Mouse (Mus musculus) liver, embryonic 14.5 days (tissue): ENCODE data around the gene Endou. TPM values are rescaled to one million over a fixed set of nuclear protein-coding genes. Genes with fewer than 3 reads are reported as not detected.

Source experiments
- ATAC-seq: fragments of 200-750 bp; cut with Nextera tagmentation; 2 replicates; pipeline ENCODE4 v1.8.0; 2017; ENCODE audit warnings: moderate number of reproducible peaks, mild to moderate bottlenecking, moderate library complexity; ENCODE audit not compliant: insufficient read depth
- DNase-seq, 3 experiments: peaks; one replicate each; pipeline ENCODE4 v3.0.0-alpha.2; 2012 to 2013; ENCODE audit warnings: low read depth in 3 of 3, low spot score in 3 of 3
- H3K27ac ChIP-seq: fragments of 300-500 bp; sonication (generic); 2 replicates; pipeline ENCODE4 v1.5.1; 2014; ENCODE audit warnings: moderate library complexity, mild to moderate bottlenecking, control low read depth, inconsistent platforms
- H3K27me3 ChIP-seq: fragments of 300-500 bp; sonication (generic); 2 replicates; pipeline ENCODE4 v1.6.1; 2014; ENCODE audit warnings: mild to moderate bottlenecking, low read length, moderate library complexity; ENCODE audit not compliant: control insufficient read depth, insufficient read depth
- H3K36me3 ChIP-seq: fragments of 300-500 bp; sonication (generic); replicated peaks from 2 replicates; pipeline ENCODE4 v1.6.1; 2014; ENCODE audit warnings: low read depth; ENCODE audit not compliant: control insufficient read depth, insufficient read depth
- H3K4me1 ChIP-seq, 2 experiments: fragments of 200-500 bp in 1 of 2; fragments of 300-500 bp in 1 of 2; sonication (generic) in 1 of 2; replicated peaks; 2 replicates each; pipeline ENCODE4 v1.6.1; 2012 to 2014; ENCODE audit warnings: antibody characterized with exemption in 1 of 2, inconsistent platforms in 1 of 2, low read length in 1 of 2; ENCODE audit not compliant: control insufficient read depth in 2 of 2, insufficient read depth in 2 of 2
- H3K4me2 ChIP-seq: fragments of 300-500 bp; sonication (generic); 2 replicates; pipeline ENCODE4 v1.6.1; 2014; ENCODE audit warnings: low read depth, mild to moderate bottlenecking, control low read depth, moderate library complexity
- H3K4me3 ChIP-seq, 2 experiments: fragments of 200-500 bp in 1 of 2; fragments of 300-500 bp in 1 of 2; sonication (generic) in 1 of 2; 2 replicates each; pipeline ENCODE4 v1.5.1; 2012 to 2014; ENCODE audit warnings: low read depth in 2 of 2, low read length in 2 of 2, mild to moderate bottlenecking in 2 of 2, control low read depth in 1 of 2, inconsistent platforms in 1 of 2, moderate library complexity in 1 of 2; ENCODE audit not compliant: insufficient read depth in 1 of 2
- H3K9ac ChIP-seq: fragments of 300-500 bp; sonication (generic); replicated peaks from 2 replicates; pipeline ENCODE4 v1.6.1; 2014; ENCODE audit warnings: mild to moderate bottlenecking, control low read depth, moderate library complexity
- H3K9me3 ChIP-seq: fragments of 300-500 bp; sonication (generic); 2 replicates; pipeline ENCODE4 v1.6.1; 2016; ENCODE audit warnings: low read length, mixed read lengths; ENCODE audit not compliant: control insufficient read depth
- CTCF ChIP-seq: IDR thresholded peaks from 2 replicates; pipeline ENCODE4 v1.5.1; 2016; ENCODE audit warnings: antibody characterized with exemption, low read depth, control low read depth
- EP300 ChIP-seq: IDR thresholded peaks from 2 replicates; pipeline ENCODE4 v1.6.1; 2016; ENCODE audit warnings: antibody characterized with exemption, low read depth
- WGBS: fragments of 180-500 bp; shearing (Covaris S2); extraction: QIAGEN DNeasy Blood & Tissue Kit; methylation state at CpG from one replicate; pipeline ENCODE4 v1.1.7; 2014; ENCODE audit not compliant: insufficient replicate concordance; 5-methylcytosine and 5-hydroxymethylcytosine counted together
- polyA plus RNA-seq, 2 experiments: library from polyadenylated mRNA; depleted of rRNA in 1 of 2; stranded (reverse) in 1 of 2; unstranded in 1 of 2; fragments of >200 nt; fragmentation: Nextera tagmentation in 1 of 2; extraction: Ambion mirVana in 1 of 2; gene quantifications; 2 replicates each; pipeline versions ENCODE4 v1.2.1 to v1.2.3; 2012 to 2014

Endou gene
- polyA plus RNA-seq, 2 experiments, result 0.01 TPM; not detected in 1

GRCm38 (mm10) chr15:97667437-97667836 lies 63.7 kb downstream of the Endou start:
- H3K4me2 ChIP-seq, result no peak overlapping the region; the same call in 1 of the 2 replicates
- no peaks in the 10 kb centered on the region for H3K36me3 ChIP-seq
- WGBS, result 31% methylated on average over 7 of the region's 7 CpGs
- DNase-seq, result peak; percentile 33 to 48 (median 44)
- H3K27me3 ChIP-seq, result no peaks in the 10 kb centered on the region
- H3K9me3 ChIP-seq, result no peaks in the 10 kb centered on the region
- no peak overlapping the region for H3K27ac ChIP-seq
- no peak overlapping the region for H3K4me3 ChIP-seq
- H3K4me1 ChIP-seq, result no peaks in the 10 kb centered on the region
- no peak for ATAC-seq
- H3K9ac ChIP-seq, result no peak overlapping the region
- TF ChIP-seq EP300, result no peak
- TF ChIP-seq CTCF, result peak; percentile 91

- 81% methylated on average over 10 of the region's 10 CpGs for WGBS
- Histone ChIP-seq H3K9me3 (no peaks in the 10 kb centered on the region), H3K4me1 (no peaks in the 10 kb centered on the region), H3K27ac (no peak overlapping the region), H3K27me3 (no peaks in the 10 kb centered on the region), H3K9ac (no peak overlapping the region), H3K4me3 (no peak overlapping the region), H3K36me3 (no peaks in the 10 kb centered on the region), H3K4me2 (no peak overlapping the region)
- ATAC-seq (no peak), DNase-seq (no peak)
- TF ChIP-seq EP300, result no peak
- TF ChIP-seq CTCF, result no peak
Observed at GRCm38 (mm10) chr15:97666457-97666770, 64.7 kb downstream of the Endou start.

- Histone ChIP-seq H3K4me3 (no peak overlapping the region), H3K4me2 (no peak overlapping the region), H3K9ac (no peak overlapping the region), H3K27me3 (no peaks in the 10 kb centered on the region), H3K36me3 (no peaks in the 10 kb centered on the region), H3K9me3 (no peaks in the 10 kb centered on the region), H3K27ac (no peak overlapping the region), H3K4me1 (no peaks in the 10 kb centered on the region)
- ATAC-seq (no peak), DNase-seq (no peak)
- TF ChIP-seq EP300 (no peak), CTCF (no peak)
- WGBS, result 62% methylated on average over 25 of the region's 25 CpGs
Observed at GRCm38 (mm10) chr15:97665770-97666456, 65.2 kb downstream of the Endou start.

GRCm38 (mm10) chr15:97664981-97665668 lies 66.0 kb downstream of the Endou start:
- ATAC-seq, result no peak
- peak; percentile 22 to 44 (median 35) for DNase-seq

GRCm38 (mm10) chr15:97663750-97664406 lies 67.3 kb downstream of the Endou start:
- Histone ChIP-seq H3K36me3 (no peaks in the 10 kb centered on the region), H3K27ac (no peak overlapping the region), H3K4me2 (peak overlapping the region; percentile 65), H3K9ac (no peak overlapping the region), H3K27me3 (no peaks in the 10 kb centered on the region), H3K4me3 (peak overlapping the region; percentile 34 to 64), H3K4me1 (no peaks in the 10 kb centered on the region), H3K9me3 (no peaks in the 10 kb centered on the region)
- peak; percentile 46 to 57 (median 50) for DNase-seq
- peak; percentile 63; the same call in 1 of the 2 replicates for ATAC-seq
- WGBS, result 3% methylated on average over 19 of the region's 19 CpGs
- TF ChIP-seq EP300 (no peak), CTCF (peak; percentile 83)

More at GRCm38 (mm10) chr15:97664981-97665668, 66.0 kb downstream of the Endou start:
- TF ChIP-seq CTCF (peak; percentile 82), EP300 (no peak)
- Histone ChIP-seq H3K4me3 (no peak overlapping the region), H3K27me3 (no peaks in the 10 kb centered on the region), H3K9ac (no peak overlapping the region), H3K9me3 (no peaks in the 10 kb centered on the region), H3K27ac (no peak overlapping the region), H3K36me3 (no peaks in the 10 kb centered on the region), H3K4me2 (no peak overlapping the region), H3K4me1 (no peaks in the 10 kb centered on the region)
- 48% methylated on average over 16 of the region's 16 CpGs for WGBS

Other genes starting within 250 kb of the Endou start
- 3.4 and 6.8 TPM in 2 replicates for gene Rpap3, start 25.5 kb downstream of the Endou start, polyA plus RNA-seq (2012; rRNA removed)
- gene Rpap3, start 25.5 kb downstream of the Endou start, polyA plus RNA-seq (2014; fragmentation: Nextera tagmentation; extraction: Ambion mirVana), result 11.2 and 11.4 TPM in 2 replicates
- 2.2 and 2.3 TPM in 2 replicates for gene Rapgef3, start 36.6 kb upstream of the Endou start, polyA plus RNA-seq (2012; rRNA removed)
- gene Rapgef3, start 36.6 kb upstream of the Endou start, polyA plus RNA-seq (2014; fragmentation: Nextera tagmentation; extraction: Ambion mirVana), result 0.84 and 0.95 TPM in 2 replicates
- 35.0 and 47.8 TPM in 2 replicates for gene Slc48a1, start 47.2 kb upstream of the Endou start, polyA plus RNA-seq (2012; rRNA removed)
- gene Slc48a1, start 47.2 kb upstream of the Endou start, polyA plus RNA-seq (2014; fragmentation: Nextera tagmentation; extraction: Ambion mirVana), result 73.9 and 74.7 TPM in 2 replicates
- gene Hdac7, start 113.2 kb upstream of the Endou start, polyA plus RNA-seq (2012; rRNA removed), result 8.6 and 11.3 TPM in 2 replicates
- gene Hdac7, start 113.2 kb upstream of the Endou start, polyA plus RNA-seq (2014; fragmentation: Nextera tagmentation; extraction: Ambion mirVana), result 4.7 and 6.6 TPM in 2 replicates
- 0.08 and 0.11 TPM in 2 replicates for gene Vdr, start 179.3 kb upstream of the Endou start, polyA plus RNA-seq (2012; rRNA removed)
- gene Vdr, start 179.3 kb upstream of the Endou start, polyA plus RNA-seq (2014; fragmentation: Nextera tagmentation; extraction: Ambion mirVana), result 0.15 and 0.32 TPM in 2 replicates
- gene Tmem106c, start 232.9 kb upstream of the Endou start, polyA plus RNA-seq (2012; rRNA removed), result 10.5 and 10.7 TPM in 2 replicates
- gene Tmem106c, start 232.9 kb upstream of the Endou start, polyA plus RNA-seq (2014; fragmentation: Nextera tagmentation; extraction: Ambion mirVana), result 13.2 and 14.7 TPM in 2 replicates